Mouse (Mus musculus) brain, adult 2 months (tissue): ENCODE data around the gene Xrcc4.
A peak's percentile ranks its signal among the peaks of the same experiment; 100 is the strongest.
"Not testable (repeated sequence)": the region's sequence is repeated elsewhere in the genome, so short reads cannot be mapped to it uniquely, and the experiment has no call there.

Experiments
- DNase-seq: peaks from one replicate; pipeline ENCODE4 v3.0.0; 2011; ENCODE audit warnings: low read depth, low spot score

Gene Xrcc4

DNA sequence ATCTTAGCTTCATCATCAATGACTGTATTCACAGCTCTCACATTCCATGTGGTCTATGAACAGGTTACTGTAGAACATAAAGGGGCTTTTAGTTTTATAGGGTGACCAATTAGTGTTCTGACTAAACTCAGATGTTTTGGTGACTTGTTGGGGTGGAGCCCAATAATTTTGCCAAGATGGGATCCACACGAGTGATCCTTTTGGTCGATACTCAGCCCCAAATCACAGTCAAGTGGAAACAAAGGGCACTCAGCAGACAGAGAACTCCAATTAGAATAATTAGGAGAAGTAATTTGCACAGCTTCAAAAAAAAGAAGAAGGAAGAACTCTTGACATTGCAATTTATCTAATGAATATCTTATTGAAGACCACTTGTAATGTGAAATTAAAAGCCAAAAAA, 274.9 kb downstream of the Xrcc4 start:
- DNase-seq: no peak

GRCm38 (mm10) chr13:89812169-89812568, 277.2 kb downstream of the Xrcc4 start:
- DNase-seq: no peak

GRCm38 (mm10) chr13:89809024-89809423, 280.4 kb downstream of the Xrcc4 start:
- DNase-seq: no peak

GRCm38 (mm10) chr13:89801901-89802300, 287.5 kb downstream of the Xrcc4 start:
- no peak for DNase-seq

- no peak for DNase-seq
These were observed 291.7 kb downstream of the Xrcc4 start for GRCm38 (mm10) chr13:89797721-89798120.

DNA sequence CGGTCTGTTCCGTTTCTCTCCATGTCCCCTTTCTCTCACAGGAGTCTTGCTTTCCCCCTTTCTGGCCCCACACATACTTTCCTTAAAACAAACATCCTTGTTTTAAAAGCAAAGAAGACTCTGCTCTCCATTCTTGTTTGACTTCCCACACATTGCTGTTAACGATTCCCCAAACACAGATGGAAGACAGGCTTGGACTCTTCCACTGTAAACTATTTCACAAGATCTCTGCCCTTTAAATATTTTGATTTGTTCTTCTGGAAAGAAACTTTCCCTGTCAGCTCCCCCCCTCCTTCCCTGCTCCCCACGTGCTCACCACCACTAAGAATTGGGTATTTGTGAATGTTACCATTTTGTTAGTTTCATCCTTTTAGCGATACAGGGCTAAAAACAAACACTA, 297.9 kb downstream of the Xrcc4 start:
- no peak for DNase-seq

DNA sequence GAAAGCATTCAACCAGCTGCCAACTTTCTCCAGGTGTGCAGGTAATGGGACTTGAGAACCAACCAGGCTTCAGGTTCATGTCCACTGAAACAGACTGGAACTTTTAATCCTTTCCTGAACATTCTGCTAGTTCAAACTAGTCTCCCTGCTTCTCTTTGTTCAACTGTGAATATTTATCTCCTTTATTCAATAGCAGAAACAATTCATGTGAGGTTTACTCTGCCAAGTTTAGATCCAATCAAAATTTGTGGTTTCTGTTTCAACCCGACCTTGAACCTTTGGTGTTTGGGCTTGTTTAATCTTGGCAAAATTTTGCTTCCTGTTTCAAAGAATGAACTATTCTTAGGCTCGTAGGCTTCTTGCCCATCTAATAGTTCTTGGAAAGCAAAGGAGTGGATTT, 306.5 kb downstream of the Xrcc4 start:
- no peak for DNase-seq

DNA sequence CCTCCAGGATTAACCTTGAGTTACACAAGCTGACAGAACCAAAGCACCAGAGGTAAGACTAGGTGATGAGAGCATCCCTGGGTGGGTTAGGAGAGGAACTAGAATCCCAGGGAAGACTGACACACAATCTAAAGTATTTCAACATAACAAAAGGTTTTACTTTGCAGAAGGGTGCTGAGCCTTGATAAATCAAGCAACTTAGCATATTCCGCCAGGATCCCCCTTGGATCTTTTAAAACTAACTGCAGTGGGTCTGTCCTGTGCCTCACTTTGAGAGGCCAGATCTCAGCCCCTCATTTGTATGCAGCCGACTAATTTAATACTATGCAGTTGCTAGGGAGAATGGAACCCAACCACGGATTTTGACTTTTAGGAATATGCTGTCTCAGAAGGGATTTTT, 309.1 kb downstream of the Xrcc4 start:
- DNase-seq: no peak

- peak; percentile 91 for DNase-seq
These were observed 310.0 kb downstream of the Xrcc4 start for GRCm38 (mm10) chr13:89779208-89779911.

- no peak for DNase-seq
These were observed 311.6 kb downstream of the Xrcc4 start for GRCm38 (mm10) chr13:89777764-89778163.

GRCm38 (mm10) chr13:89777146-89777545, 312.3 kb downstream of the Xrcc4 start:
- DNase-seq: no peak

DNA sequence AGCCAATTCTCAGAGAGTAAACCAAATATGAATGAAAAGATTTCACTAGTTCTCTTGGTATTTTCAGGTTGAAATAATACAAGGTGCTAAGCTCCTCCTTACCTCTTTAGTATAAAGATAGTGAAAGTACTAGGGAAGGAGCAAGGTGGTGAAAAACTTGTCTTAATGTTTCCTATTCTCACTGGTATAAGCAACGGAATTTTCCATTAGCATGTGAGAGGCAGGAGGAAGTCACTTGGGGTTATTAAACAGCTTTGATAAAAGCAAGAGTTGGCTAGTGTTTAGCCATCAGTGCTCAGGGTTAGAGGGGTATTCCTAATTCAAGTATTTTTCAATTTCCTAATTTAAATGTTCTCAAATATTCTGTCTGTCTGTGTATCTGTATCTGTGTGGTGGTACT, 322.9 kb downstream of the Xrcc4 start:
- no peak for DNase-seq

DNA sequence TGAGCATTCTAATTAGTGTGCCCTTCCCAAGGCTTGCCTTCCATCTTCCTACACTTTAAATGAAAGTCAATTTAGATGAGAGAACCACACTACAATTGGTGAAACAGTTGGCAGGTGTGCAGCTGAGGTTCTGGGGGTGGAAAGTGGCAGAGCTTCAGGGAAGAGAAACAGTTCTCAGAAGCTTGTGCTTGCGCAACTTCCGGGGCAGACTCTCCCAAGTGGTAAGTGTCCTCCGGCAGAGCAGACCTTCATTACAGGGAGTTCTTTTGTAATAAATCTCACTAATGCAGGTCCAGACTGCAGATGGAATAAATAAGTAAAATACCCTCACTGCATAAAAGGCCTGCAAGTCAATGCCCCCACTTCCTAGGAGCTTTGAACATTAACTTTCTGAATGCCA, 323.4 kb downstream of the Xrcc4 start:
- no peak for DNase-seq

GRCm38 (mm10) chr13:89762339-89762738, 327.1 kb downstream of the Xrcc4 start:
- no peak for DNase-seq

GRCm38 (mm10) chr13:89756347-89756746, 333.1 kb downstream of the Xrcc4 start:
- no peak for DNase-seq

GRCm38 (mm10) chr13:89750562-89750961, 338.8 kb downstream of the Xrcc4 start:
- not testable (repeated sequence) for DNase-seq

- DNase-seq: no peak
These were observed 346.2 kb downstream of the Xrcc4 start for GRCm38 (mm10) chr13:89743201-89743600.

DNA sequence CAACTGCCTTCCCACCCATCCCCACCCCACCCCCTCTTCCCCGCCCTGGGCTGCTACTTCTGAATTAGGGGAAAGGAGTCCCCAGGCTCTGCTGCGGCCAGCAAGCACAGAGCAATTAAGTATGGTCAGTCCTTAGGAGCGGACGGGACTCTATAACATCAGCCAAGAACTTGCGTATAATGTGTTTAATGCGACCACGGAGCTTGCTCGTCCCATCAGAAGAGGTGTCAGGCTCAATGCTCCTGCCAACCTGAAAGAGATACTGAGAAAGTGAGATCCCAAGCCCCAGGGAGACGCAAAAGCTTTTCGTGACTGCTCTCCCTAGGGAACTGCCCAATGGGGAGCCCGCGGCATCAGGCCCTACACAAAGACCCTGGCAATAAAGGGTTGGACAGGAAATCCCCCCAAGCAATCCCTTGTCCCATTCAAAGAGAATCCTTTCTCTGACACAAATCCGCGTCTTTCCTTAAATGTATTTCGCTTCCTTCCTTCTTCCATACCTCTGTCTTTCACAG, 346.7 kb downstream of the Xrcc4 start:
- DNase-seq: no peak

DNA sequence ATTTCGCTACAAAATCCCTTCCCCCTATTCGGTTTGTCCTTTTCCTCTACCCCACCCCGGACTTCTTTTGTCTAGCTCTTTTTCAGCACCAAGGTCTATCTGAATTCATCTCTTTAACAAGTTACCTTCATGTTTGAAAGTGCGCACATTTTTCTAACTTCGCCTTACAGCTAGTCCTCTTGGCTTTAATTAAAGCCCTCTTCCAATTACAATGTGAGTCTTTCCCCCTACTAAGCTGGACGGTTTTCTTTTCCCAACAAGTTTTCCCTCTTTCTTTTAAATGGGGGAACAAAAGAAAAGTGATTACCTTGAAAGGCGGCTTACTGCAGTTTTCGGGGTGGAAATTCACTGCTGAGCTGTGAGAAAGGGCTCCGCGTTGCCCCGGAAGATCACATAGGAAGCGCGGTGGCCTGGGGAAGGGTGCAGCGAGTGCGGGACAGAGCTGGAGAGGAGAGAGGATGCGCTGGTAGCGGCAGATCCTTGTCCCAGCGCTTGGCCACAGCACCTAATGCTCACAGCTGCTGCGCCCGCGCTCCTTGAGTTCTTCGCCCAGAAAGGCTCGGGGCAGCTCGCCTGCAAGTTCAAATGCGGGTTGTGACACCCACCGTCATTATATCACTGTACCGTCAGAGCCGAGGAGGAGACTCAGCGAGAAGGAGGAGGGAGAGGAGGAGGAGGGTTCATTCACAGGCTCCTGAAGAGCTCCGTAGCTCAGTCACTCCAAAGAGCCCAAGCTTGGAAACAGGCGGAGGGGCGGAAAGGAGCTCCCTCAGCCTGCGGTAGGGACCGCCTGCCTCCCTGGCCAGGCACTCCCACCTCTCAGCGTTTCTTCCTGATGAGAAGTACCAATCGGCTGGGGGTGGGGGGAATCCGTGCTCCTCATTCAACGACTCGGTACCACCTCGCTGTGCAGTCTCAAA, 347.4 kb downstream of the Xrcc4 start, which contains the start of gene Vcan:
TSS of gene Vcan (minus strand) at position 744 of the 920 bp plus-strand sequence.
- peak; percentile 60 for DNase-seq

GRCm38 (mm10) chr13:89741116-89741551, 348.3 kb downstream of the Xrcc4 start:
- DNase-seq: peak; percentile 7

DNA sequence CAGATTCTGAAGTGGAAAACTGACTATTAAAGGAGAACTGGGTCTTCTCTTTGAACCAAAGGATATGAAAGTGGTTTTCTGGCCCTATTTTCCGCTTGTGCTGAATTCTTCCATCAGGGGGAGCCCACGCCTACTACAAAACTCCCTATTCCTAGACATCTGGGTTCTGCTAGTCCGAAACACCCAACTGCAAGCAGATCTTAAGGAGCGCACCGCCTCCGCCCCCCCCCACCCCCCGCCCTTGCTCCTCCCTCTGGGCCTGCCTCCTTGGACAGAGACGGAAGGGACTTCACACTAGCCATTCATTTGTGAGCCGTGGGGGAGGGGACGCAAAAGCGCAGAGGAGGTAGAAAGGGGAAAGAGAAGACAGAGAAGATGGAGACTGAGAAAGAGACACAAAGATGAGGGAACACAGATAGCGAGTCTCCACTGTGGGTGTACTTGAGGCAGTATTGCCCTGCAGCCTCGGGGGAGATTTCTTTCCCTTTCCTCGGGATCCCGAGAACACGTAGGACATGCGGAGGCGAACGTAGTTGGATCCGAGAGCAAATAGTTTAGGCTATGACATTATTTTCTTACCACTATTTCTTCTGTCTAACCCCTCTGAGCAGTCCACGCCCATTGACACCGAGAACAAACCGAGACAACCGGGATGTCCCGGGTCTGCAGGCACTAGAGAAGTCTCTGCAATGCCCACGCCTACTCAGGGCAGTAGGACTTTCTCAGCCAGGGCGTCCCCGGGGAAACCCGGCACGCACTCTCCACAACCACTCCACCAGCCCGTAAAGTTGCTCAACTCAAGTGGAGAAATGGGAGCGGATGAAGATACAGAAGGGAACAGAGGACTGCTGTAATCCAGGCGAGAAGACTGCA, 348.9 kb downstream of the Xrcc4 start:
- peak; percentile 87 for DNase-seq
